Mouse (Mus musculus) natural killer cell, adult 2 months (primary cell): ENCODE measurements at regions not wholly inside any gene's neighbourhood (a gene's known extent, or its start where the extent isn't known, plus 50 kb on each side); places are given as distances from the start of the nearest gene placed in this dataset.

Experiments used
- DNase-seq, 2 experiments: peaks; one replicate each; pipeline ENCODE4 v3.0.0; 2022; ENCODE audit warnings: low spot score in 2 of 2

GRCm38 (mm10) chr16:24215353-24215752 lies 178.0 kb upstream of the Lpp start:
- peak; percentile 37 to 55 for DNase-seq

GRCm38 (mm10) chr16:24213577-24213976 lies 179.7 kb upstream of the Lpp start:
- DNase-seq: no peak

GRCm38 (mm10) chr16:24212702-24213101 lies 180.6 kb upstream of the Lpp start:
- DNase-seq: no peak

DNA sequence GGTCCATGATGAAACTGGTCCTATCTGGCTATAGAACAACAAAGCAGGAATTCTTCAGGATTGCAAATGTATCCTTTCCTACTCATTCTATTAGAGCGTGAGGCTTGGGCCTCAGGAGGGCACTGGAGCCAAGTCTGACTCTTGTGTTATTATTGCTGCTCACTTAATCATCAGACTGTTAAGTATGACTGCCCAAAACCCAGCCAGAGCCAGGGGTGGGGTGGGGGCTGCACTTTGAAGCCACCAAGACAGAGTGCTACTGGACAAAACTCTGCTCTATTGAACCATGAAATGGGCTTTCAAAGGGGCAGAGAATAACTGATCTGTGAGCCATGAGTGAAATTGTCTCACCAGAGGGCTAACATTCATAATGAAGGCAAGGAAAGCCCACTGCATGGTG lies 181.7 kb upstream of the Lpp start:
- no peak for DNase-seq

DNA sequence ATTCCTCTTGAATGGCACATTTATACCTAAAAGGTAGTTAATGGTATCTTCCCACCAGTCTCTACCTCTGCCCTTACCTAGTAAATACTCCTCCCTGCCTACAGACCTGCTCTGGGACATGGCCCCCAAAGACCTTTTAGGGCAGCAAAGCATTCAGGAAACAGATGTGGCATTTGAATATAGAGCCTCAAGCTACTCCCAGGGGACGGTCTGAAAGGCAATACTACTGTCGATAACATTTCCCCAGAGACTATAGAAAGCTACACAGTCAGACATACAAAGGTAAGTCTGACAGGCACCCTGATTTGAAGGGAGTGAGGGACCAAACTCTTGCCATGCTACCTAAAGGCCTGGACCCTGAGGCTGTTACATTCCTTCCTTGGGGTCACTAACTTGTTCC lies 184.4 kb upstream of the Lpp start:
- DNase-seq: peak in 1 of 2 experiments; percentile 45

DNA sequence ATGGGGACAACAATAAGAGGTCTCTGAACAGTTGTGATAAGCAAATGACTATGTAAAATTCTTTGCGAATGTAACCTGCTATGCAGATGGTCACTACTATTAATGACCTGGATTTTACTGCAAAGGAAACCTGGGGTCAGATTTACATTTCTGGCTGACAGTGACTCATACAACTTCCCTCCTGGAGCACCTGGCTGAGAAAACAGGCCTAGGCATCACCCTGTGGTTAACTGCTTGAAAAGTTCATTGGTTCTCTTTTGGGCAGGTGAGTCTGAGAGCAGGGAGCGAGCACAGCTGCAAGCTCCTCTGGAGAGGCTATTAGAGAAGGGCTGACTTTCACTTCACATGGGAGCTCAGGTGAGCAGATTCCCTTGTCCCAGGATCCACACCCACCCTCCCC lies 185.2 kb upstream of the Lpp start:
- peak in 1 of 2 experiments; percentile 24 for DNase-seq

DNA sequence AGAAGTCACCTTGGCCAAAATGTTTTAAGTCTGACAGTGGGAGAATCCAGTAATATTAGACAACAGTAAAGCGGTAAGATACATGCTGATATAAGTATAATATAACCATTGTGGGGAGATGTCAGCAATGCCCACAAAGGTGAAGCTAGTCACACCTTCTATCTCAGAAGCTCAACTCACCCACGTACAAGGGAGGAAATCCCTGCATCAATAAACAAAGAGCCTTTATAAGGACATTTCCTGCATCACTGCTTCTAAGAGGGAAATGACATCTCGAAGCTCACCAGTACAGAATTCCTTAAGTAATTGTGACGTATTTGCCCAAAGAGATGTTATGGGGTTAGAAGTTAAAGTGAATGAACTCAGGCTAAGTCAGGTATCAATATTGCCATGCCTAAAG lies 186.3 kb upstream of the Lpp start:
- no peak for DNase-seq

DNA sequence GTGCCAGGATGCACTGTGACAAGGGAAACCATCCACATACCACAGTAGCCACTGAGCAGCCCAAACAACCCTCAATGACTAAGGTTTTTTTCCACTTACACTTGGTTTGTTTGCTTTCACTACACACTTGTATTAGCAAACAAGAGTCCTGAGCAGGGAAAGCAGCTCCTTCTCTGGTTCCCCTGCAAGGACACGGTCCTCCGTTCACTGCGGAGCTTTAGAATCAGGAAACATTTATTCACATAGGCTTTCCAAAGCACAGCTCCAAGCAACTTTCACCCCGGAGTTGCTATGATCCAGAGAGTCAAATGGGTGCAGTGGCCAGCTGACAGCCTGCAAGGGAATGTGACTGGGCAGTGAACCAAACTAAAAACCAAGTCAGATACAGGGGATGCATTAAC lies 186.8 kb upstream of the Lpp start:
- no peak for DNase-seq

GRCm38 (mm10) chr16:24205594-24205993 lies 187.7 kb upstream of the Lpp start:
- DNase-seq: no peak

DNA sequence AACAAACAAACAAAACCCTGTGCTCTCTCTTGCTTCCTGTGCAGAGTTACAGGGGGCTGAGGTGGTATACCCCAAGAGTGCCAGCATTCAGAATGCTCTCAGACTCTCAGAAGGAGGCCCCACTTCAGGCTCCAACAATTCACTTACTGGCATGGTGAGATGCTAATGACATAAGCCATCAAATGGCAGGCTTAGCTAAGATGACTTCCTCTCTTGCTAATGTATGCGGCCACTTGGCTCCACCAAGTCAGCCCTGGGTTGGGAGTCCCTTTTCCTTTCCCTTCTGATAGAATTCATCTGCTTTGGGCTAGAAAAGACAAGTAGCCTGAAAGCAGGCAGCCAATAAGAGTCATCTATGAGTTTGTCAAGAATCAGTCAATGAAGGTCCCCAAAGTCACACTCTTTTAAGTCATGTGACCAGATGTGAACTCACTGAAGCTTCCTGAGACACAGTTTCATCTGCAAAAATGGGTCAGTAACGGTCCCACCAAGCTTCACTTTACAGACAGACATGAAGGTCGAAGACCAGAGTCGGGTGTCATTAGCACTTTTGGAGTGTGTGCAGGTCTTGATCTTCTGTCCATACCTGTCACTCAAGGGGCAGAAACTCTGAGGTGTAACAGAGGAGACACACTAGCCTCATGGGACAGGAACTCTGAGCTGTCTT lies 189.1 kb upstream of the Lpp start:
- no peak for DNase-seq

DNA sequence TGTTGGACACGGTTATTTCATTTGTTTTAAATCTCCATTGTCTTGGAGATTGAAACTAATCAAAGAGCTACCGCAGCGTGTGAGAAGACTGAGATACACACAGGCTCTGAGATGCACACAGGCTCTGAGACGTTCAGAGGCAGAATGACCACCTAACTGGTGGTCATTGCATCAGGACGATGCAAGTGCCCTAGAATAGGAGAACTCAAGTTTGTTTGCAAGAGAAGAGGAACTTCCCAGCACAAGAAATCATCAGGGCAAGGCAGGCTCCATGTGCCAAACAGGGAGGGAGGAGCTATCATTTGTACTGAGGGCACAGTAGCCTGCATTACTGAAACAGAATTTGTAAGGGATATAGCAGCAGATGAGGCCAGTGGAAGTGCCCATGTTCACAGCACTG lies 190.7 kb upstream of the Lpp start:
- no peak for DNase-seq

- DNase-seq: no peak
These were observed 191.9 kb upstream of the Lpp start for GRCm38 (mm10) chr16:24201455-24201854.

GRCm38 (mm10) chr16:24200200-24200599 lies 193.1 kb upstream of the Lpp start:
- DNase-seq: no peak

DNA sequence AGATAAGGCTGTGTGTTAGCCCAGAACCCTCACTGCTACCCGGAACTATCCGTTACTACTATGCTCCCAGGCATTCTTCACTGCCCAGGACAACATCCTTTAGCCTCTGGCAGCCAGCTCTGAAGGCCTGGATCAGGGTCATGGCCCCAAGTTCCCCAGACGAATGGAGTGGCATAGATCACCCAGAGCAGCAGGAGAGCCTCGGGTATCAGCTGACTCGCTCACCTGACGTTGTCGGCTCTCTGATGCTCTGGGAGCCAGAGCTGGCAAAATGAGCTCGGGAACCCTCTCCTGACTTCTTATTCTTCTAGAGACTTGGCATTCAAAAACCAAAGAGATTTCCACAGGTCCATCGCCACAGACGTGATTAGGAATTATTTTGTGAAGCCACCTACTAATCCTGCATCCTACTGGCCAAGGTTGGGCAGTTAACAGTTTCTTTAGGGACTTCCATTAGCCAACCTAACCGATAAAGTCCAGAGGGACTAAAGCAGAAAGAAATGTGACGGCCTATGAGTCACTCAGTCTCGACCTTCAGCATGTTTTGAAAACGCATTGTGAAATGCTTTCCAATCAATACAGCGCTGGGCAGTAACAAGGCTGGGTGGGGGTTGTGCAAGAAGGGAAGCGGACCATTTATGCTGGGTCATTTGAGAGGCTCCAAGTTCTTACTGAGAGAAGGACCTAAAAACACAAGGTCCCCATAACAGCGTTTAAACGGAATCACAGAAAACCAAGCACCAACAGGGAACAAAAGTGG lies 193.7 kb upstream of the Lpp start:
- DNase-seq: no peak

DNA sequence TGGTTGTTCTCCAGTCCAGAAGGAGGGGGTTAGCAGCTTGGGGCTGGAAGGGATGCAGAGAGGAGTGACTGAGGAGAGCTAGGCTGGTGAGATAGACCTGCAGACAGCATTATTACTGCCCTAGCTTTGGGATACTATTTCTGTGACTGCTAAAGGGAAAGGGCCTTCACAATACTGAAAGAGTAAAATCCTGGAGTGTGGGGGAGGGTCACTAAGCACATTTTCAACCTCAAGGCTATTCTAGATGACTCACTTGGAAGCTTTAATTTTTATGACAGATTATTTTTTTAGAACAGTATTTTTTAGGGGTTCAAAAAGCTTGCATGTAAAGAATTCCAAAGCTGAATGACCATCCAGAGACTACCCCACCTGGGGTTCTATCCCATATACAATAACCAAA lies 195.0 kb upstream of the Lpp start:
- DNase-seq: no peak

GRCm38 (mm10) chr16:24197618-24198017 lies 195.7 kb upstream of the Lpp start:
- no peak for DNase-seq

- no peak for DNase-seq
These were observed 199.4 kb upstream of the Lpp start for GRCm38 (mm10) chr16:24193945-24194344.

- no peak for DNase-seq
These were observed 199.9 kb upstream of the Lpp start for GRCm38 (mm10) chr16:24193251-24193873.

DNA sequence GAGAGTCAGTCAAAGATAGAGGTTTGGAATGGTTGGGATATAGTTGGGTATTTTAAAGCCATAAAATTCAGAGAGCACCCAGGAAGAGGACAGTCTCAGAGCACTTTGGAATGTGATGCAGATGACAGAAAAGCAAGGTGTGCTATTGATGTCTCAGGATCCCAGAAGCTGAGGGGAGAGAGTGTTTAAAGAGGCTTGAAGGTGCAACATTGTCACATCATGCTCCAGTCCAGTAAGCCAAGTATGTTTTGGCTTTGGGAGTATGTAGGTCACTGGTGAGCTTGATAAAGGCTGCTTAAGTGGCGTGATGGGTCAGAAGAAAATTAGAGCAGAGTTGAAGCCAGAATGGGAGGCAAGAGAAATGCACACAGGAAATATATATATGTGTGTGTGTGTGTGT lies 201.3 kb upstream of the Lpp start:
- DNase-seq: no peak

GRCm38 (mm10) chr16:24187131-24187530 lies 198.5 kb upstream of the Bcl6 start:
- peak in 1 of 2 experiments; percentile 12 for DNase-seq

DNA sequence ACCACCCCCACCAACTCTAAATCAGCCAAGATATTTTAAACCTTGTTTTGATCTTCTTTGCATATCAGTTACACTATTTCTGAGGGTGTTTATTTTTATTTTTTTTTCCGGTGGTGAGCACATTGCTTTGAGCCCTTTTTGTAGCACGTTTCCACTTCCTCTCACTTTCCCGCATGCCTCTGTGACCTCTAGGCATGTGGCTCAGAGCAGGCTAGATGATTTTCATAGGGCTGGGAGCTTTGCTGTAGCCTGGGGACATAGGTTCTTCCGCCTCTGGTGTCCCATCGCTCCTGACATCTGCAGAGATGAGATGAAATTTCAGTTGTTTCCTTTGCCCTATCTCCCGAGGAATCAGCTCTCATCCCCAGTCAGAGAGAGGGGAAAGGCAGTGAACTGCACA lies 197.3 kb upstream of the Bcl6 start:
- DNase-seq: no peak

GRCm38 (mm10) chr16:24184846-24185245 lies 196.2 kb upstream of the Bcl6 start:
- DNase-seq: no peak

GRCm38 (mm10) chr16:24183216-24183615 lies 194.6 kb upstream of the Bcl6 start:
- DNase-seq: no peak
